Comparison of ENCODE assay signal across 9 mouse cellular contexts in the genomic region with DNA sequence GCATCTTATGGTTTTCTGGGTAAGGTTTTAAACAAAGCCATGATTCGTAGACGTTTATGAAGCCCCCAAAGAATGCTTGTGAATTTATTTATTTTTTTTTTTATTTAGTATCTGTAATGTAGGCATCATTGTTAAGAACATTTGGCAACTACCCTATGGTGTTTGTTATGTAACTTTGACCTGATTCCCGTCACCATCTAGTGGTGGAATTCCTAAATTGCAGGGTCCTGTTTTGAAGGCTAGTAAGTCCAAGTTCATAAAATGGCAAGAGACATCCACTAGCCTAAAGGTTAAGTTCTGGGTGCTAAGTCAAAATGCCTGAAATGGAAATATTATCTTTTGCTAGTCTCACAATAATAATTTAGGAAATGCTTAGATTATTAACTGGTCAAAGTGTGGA. TPM values are rescaled to one million over a fixed set of nuclear protein-coding genes. Genes with fewer than 3 reads are reported as not detected.
A peak's percentile ranks its signal among the peaks of the same experiment; 100 is the strongest.
DNase-seq lines count a peak whose midpoint lies in the region; ATAC-seq and TF ChIP-seq lines count a peak whose summit lies in the region.
"Had no signal": no experiment of that assay in that cellular context is flagged by ENCODE, and none has a peak within 500 bp of the region (broad histone marks: within the 10 kb centered on the region; RNA-seq: fewer than 3 reads in every experiment).

No protein-coding gene starts in this region.

- no peak for TF ChIP-seq POLR2A in cerebellum, adult 2 months (IDR thresholded peaks at IDR 0.05; ENCODE audit: borderline replicate concordance, insufficient read depth, low read length)

- no peak overlapping the region for H3K27ac ChIP-seq in cerebellum, adult 2 months (ENCODE audit: insufficient read depth, low read length)
- no peak overlapping the region for H3K27ac ChIP-seq in lung, postnatal 0 days (ENCODE audit: low read length)
- H3K27ac ChIP-seq: macrophage had no signal

- 45% methylated on average over 3 of the region's 3 CpGs for whole genome bisulfite sequencing in cerebellum, adult 2 months
- 25% methylated on average over 3 of the region's 3 CpGs for WGBS in lung, postnatal 0 days

- H3K4me3 ChIP-seq in cerebellum, adult 2 months (replicated peaks; ENCODE audit: insufficient read depth, low read depth, low read length): no peak overlapping the region
- no peak overlapping the region for H3K4me3 ChIP-seq in lung, postnatal 0 days (ENCODE audit: low read depth, low read length)

- H3K27me3 ChIP-seq in cerebellum, adult 2 months (ENCODE audit: control insufficient read depth, insufficient read depth, low read length): no peaks in the 10 kb centered on the region
- no peaks in the 10 kb centered on the region for H3K27me3 ChIP-seq in lung, postnatal 0 days (replicated peaks; ENCODE audit: insufficient read depth, low read length)

- DNase-seq in cerebellum, adult 11 months: peak; percentile 47
- DNase-seq in cerebellum, adult 11-12 months: no peak
- peak; percentile 32 for DNase-seq in left cerebral cortex, adult 11 months (ENCODE audit: low spot score)
- DNase-seq in left cerebral cortex, adult 18-20 months (ENCODE audit: low spot score in 2 of 2): no peak
- DNase-seq in cerebellum, adult 2 months: peak in 1 of 2 experiments; percentile 71
- peak; percentile 50 for DNase-seq in lung, postnatal 0 days (ENCODE audit: low spot score)
- no peak for DNase-seq in spleen, postnatal 36 days (ENCODE audit: low spot score in 2 of 2)
- no peak for DNase-seq in right cerebral cortex, postnatal 36 days (ENCODE audit: low spot score in 2 of 2)

- peak; percentile 57; the same call in 1 of the 2 replicates for TF ChIP-seq CTCF in cerebellum, adult 2 months (IDR thresholded peaks at IDR 0.05; ENCODE audit: borderline replicate concordance, insufficient read depth, low read depth, low read length)
- TF ChIP-seq CTCF in lung, postnatal 0 days (IDR thresholded peaks at IDR 0.05): peak; percentile 73

- H3K9ac ChIP-seq in lung, postnatal 0 days (replicated peaks; ENCODE audit: low read depth): no peak overlapping the region

- no peaks in the 10 kb centered on the region for H3K4me1 ChIP-seq in cerebellum, adult 2 months (ENCODE audit: control insufficient read depth, insufficient read depth, low read length)
- H3K4me1 ChIP-seq in lung, postnatal 0 days (ENCODE audit: insufficient read depth, low read depth, low read length): no peaks in the 10 kb centered on the region

- no peak for ATAC-seq in lung, postnatal 0 days

- H3K4me2 ChIP-seq in lung, postnatal 0 days (replicated peaks; ENCODE audit: low read depth, low read length): no peak overlapping the region

- H3K9me3 ChIP-seq in lung, postnatal 0 days (ENCODE audit: low read length): no peaks in the 10 kb centered on the region

- H3K36me3 ChIP-seq in lung, postnatal 0 days (ENCODE audit: insufficient read depth, low read length): no peaks in the 10 kb centered on the region

- TF ChIP-seq EP300 in lung, postnatal 0 days (IDR thresholded peaks at IDR 0.05): no peak

RNA-seq across cellular contexts. Expression of gene Got1, which starts 37.0 kb away (rescaled TPM):
- total RNA-seq in left cerebral cortex, adult 18-20 months (2021): 100 to 1,000 TPM; 407 to 417 TPM
- 501 and 528 TPM in 2 replicates for polyA plus RNA-seq in cerebellum, adult 2 months (2012; rRNA removed)
- polyA plus RNA-seq in lung, postnatal 0 days (2015; fragmentation: Nextera tagmentation; extraction: Ambion mirVana): 14.2 and 15.6 TPM in 2 replicates

RNA-seq across cellular contexts. Expression of gene Cnnm1, which starts 47.2 kb away (rescaled TPM):
- 100 to 1,000 TPM; 104 to 106 TPM for total RNA-seq in left cerebral cortex, adult 18-20 months (2021)
- 80.2 and 86.8 TPM in 2 replicates for polyA plus RNA-seq in cerebellum, adult 2 months (2012; rRNA removed)
- polyA plus RNA-seq in lung, postnatal 0 days (2015; fragmentation: Nextera tagmentation; extraction: Ambion mirVana): 0.25 and 0.30 TPM in 2 replicates
- polyA plus RNA-seq: macrophage had no signal

Comparison
In these comparisons a context has a peak if more than half of its experiments do, and no peak if none do; other contexts are left out.
1. DNase-seq: peak in cerebellum, adult 11 months (single experiment), left cerebral cortex, adult 11 months (single experiment) and lung, postnatal 0 days (single experiment); none in cerebellum, adult 11-12 months (single experiment), left cerebral cortex, adult 18-20 months (0 of 2), spleen, postnatal 36 days (0 of 2) and right cerebral cortex, postnatal 36 days (0 of 2).
2. RNA of gene Got1, which starts 37.0 kb away (polyA plus RNA-seq): 501 to 528 TPM in cerebellum, adult 2 months; 14.2 to 15.6 TPM in lung, postnatal 0 days; every median in the first group is over 10 times any median in the second.
3. RNA of gene Cnnm1, which starts 47.2 kb away (polyA plus RNA-seq): 80.2 to 86.8 TPM in cerebellum, adult 2 months; 0.25 to 0.30 TPM in lung, postnatal 0 days; every median in the first group is over 10 times any median in the second.